Mouse (Mus musculus) monocyte, adult 5-6 weeks (primary cell): ENCODE data around the gene Stk11. TPM values are rescaled to one million over a fixed set of nuclear protein-coding genes. Genes with fewer than 3 reads are reported as not detected.

Source experiments
- ATAC-seq: fragments of 153-309, 156-312 bp; replicated peaks from 2 replicates; pipeline ENCODE4 v1.8.0; 2017; ENCODE audit warnings: mild to moderate bottlenecking; ENCODE audit not compliant: low TSS enrichment, insufficient number of reproducible peaks, severe bottlenecking, poor library complexity, low FRiP score
- total RNA-seq: library from RNA; stranded (forward); fragments of 200-1000, 200-491, 200-594 nt; gene quantifications from 3 replicates; pipeline ENCODE4 v1.2.3, GENCODE M21; 2017

The Stk11 gene
- total RNA-seq, 1 experiment from 2014 or later: 155 TPM

GRCm38 (mm10) chr10:80173358-80173757, 57.8 kb downstream of the Stk11 start:
- ATAC-seq: no peak

- ATAC-seq: no peak
Measured at GRCm38 (mm10) chr10:80173955-80174640, 58.5 kb downstream of the Stk11 start.

GRCm38 (mm10) chr10:80174705-80175104, 59.1 kb downstream of the Stk11 start:
- no peak for ATAC-seq

GRCm38 (mm10) chr10:80175536-80176269, 60.1 kb downstream of the Stk11 start:
- ATAC-seq: no peak

GRCm38 (mm10) chr10:80176270-80176834, 60.7 kb downstream of the Stk11 start:
- no peak for ATAC-seq

GRCm38 (mm10) chr10:80177441-80178279, 62.1 kb downstream of the Stk11 start:
- ATAC-seq: no peak

GRCm38 (mm10) chr10:80179068-80180051, 63.8 kb downstream of the Stk11 start, which contains the start of gene Efna2:
Gene Efna2, plus strand, starts transcription at chr10:80179482.
- ATAC-seq: no peak

Other genes starting within 250 kb of the Stk11 start
- not detected in 3 replicates for gene Prtn3, start 241.3 kb upstream of the Stk11 start, total RNA-seq
- 0.95 TPM in 1 of 3 replicates, not detected in the others for gene Plppr3, start 241.2 kb upstream of the Stk11 start, total RNA-seq
- not detected in 3 replicates for gene Elane, start 229.6 kb upstream of the Stk11 start, total RNA-seq
- not detected in 3 replicates for gene Cfd, start 224.9 kb upstream of the Stk11 start, total RNA-seq
- gene Med16, start 206.9 kb upstream of the Stk11 start, total RNA-seq: 13.3 to 16.8 TPM (median 13.3 TPM) in 3 replicates
- gene Gm26602, start 204.9 kb upstream of the Stk11 start, total RNA-seq: not detected in 3 replicates
- gene Kiss1r, start 198.8 kb upstream of the Stk11 start, total RNA-seq: 0.39 TPM in 1 of 3 replicates, not detected in the others
- gene R3hdm4, start 194.6 kb upstream of the Stk11 start, total RNA-seq: 23.4 to 53.8 TPM (median 35.4 TPM) in 3 replicates
- 35.3 to 38.9 TPM (median 36.8 TPM) in 3 replicates for gene Arid3a, start 188.8 kb upstream of the Stk11 start, total RNA-seq
- 7.8 to 14.2 TPM (median 8.8 TPM) in 3 replicates for gene Wdr18, start 155.7 kb upstream of the Stk11 start, total RNA-seq
- not detected in 3 replicates for gene Grin3b, start 145.1 kb upstream of the Stk11 start, total RNA-seq
- gene Tmem259, start 131.5 kb upstream of the Stk11 start, total RNA-seq: 49.0 to 80.6 TPM (median 59.1 TPM) in 3 replicates
- 210 to 295 TPM (median 228 TPM) in 3 replicates for gene Cnn2, start 127.2 kb upstream of the Stk11 start, total RNA-seq
- 33.6 to 53.0 TPM (median 45.9 TPM) in 3 replicates for gene Abca7, start 119.3 kb upstream of the Stk11 start, total RNA-seq
- 356 to 478 TPM (median 365 TPM) in 3 replicates for gene Arhgap45, start 99.2 kb upstream of the Stk11 start, total RNA-seq
- 83.4 to 130 TPM (median 95.9 TPM) in 3 replicates for gene Polr2e, start 76.0 kb upstream of the Stk11 start, total RNA-seq
- gene Gpx4, start 68.6 kb upstream of the Stk11 start, total RNA-seq: 250 to 253 TPM (median 251 TPM) in 3 replicates
- gene Sbno2, start 10.2 kb upstream of the Stk11 start, total RNA-seq: 50.6 to 75.0 TPM (median 51.9 TPM) in 3 replicates
- gene Atp5d, start 22.8 kb downstream of the Stk11 start, total RNA-seq: 26.1 to 49.8 TPM (median 29.5 TPM) in 3 replicates
- 0.29 to 5.8 TPM (median 4.1 TPM) in 3 replicates for gene Cbarp, start 25.0 kb downstream of the Stk11 start, total RNA-seq
- gene Midn, start 32.5 kb downstream of the Stk11 start, total RNA-seq: 27.3 to 65.5 TPM (median 29.9 TPM) in 3 replicates
- gene Cirbp, start 50.2 kb downstream of the Stk11 start, total RNA-seq: 137 to 163 TPM (median 145 TPM) in 3 replicates
- 16.2 to 29.1 TPM (median 18.0 TPM) in 3 replicates for gene 1600002K03Rik, start 57.1 kb downstream of the Stk11 start, total RNA-seq
- 1.0 TPM in 1 of 3 replicates, not detected in the others for gene Efna2, start 63.7 kb downstream of the Stk11 start, total RNA-seq
- 43.7 to 46.7 TPM (median 46.2 TPM) in 3 replicates for gene Mum1, start 110.6 kb downstream of the Stk11 start, total RNA-seq
- 60.9 to 74.8 TPM (median 61.4 TPM) in 3 replicates for gene Ndufs7, start 133.3 kb downstream of the Stk11 start, total RNA-seq
- gene Gamt, start 145.2 kb downstream of the Stk11 start, total RNA-seq: 3.8 to 4.7 TPM in 2 of 3 replicates, not detected in the other
- 85.1 to 132 TPM (median 92.5 TPM) in 3 replicates for gene Dazap1, start 145.7 kb downstream of the Stk11 start, total RNA-seq
- gene Rps15, start 176.7 kb downstream of the Stk11 start, total RNA-seq: 1,267 to 1,604 TPM (median 1,393 TPM) in 3 replicates
- 2.3 TPM in 1 of 3 replicates, not detected in the others for gene Apc2, start 180.2 kb downstream of the Stk11 start, total RNA-seq
- 23.5 to 28.1 TPM (median 27.6 TPM) in 3 replicates for gene 2310011J03Rik, start 204.7 kb downstream of the Stk11 start, total RNA-seq
- gene Pcsk4, start 213.7 kb downstream of the Stk11 start, total RNA-seq: 0.57 TPM in 1 of 3 replicates, not detected in the others
- not detected in 3 replicates for gene Reep6, start 214.2 kb downstream of the Stk11 start, total RNA-seq
- gene Adamtsl5, start 232.6 kb downstream of the Stk11 start, total RNA-seq: 0.10 to 0.43 TPM in 2 of 3 replicates, not detected in the other
- not detected in 3 replicates for gene Plk5, start 240.7 kb downstream of the Stk11 start, total RNA-seq